Mouse (Mus musculus): ENCODE results near the gene Mthfd1l.

DNA sequence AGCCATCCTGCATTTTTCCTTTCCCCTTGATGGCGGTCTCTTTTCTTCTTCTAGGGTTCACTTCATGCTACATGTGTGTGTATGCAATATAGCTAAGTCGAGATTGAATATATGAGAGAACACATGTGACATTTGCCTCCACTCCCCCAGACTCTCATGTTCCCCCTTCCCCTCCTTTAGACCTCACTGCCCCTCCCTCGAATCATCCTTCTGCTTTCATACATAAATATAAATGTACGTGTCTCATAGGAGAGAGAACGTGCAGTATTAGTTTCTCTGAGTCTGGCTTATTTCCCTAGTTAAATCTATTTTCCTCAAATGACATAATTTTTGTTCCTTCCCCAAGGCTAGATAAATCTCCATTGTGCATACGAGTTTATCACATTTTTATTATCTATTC is 226.1 kb downstream of the Mthfd1l start:
- TF ChIP-seq JUND (conservative IDR thresholded peaks at IDR 0.05; ENCODE audit: low read depth, low read length) (no peak), JUN (IDR thresholded peaks at IDR 0.05; ENCODE audit: insufficient read depth, low read depth, low read length) (no peak)
